Mouse (Mus musculus) intestine, embryonic 14.5 days (tissue): ENCODE measurements around the gene Tmem150b. TPM values are rescaled to one million over a fixed set of nuclear protein-coding genes. Genes with fewer than 3 reads are reported as not detected.
A peak's percentile ranks its signal among the peaks of the same experiment; 100 is the strongest.

Experiments
- ATAC-seq: fragments of 200-750 bp; cut with Nextera tagmentation; replicated peaks from 2 replicates; pipeline ENCODE4 v1.8.0; 2017; ENCODE audit warnings: low read depth, moderate number of reproducible peaks, moderate TSS enrichment, moderate library complexity; ENCODE audit not compliant: low FRiP score, low TSS enrichment
- DNase-seq: peaks from one replicate; pipeline ENCODE4 v3.0.0-alpha.2; 2018; ENCODE audit warnings: low spot score
- H3K27ac ChIP-seq: fragments of 300-500 bp; sonication (generic); 2 replicates; pipeline ENCODE4 v1.5.1; 2014; ENCODE audit warnings: low read depth, mild to moderate bottlenecking, control low read depth
- H3K27me3 ChIP-seq: fragments of 300-500 bp; sonication (generic); replicated peaks from 2 replicates; pipeline ENCODE4 v1.6.1; 2014; ENCODE audit warnings: low read length, control low read depth; ENCODE audit not compliant: control insufficient read depth, insufficient read depth
- H3K36me3 ChIP-seq: fragments of 300-500 bp; sonication (generic); 2 replicates; pipeline ENCODE4 v1.6.1; 2014; ENCODE audit warnings: low read length, control low read depth; ENCODE audit not compliant: control insufficient read depth, insufficient read depth
- H3K4me1 ChIP-seq: fragments of 300-500 bp; sonication (generic); replicated peaks from 2 replicates; pipeline ENCODE4 v1.6.1; 2014; ENCODE audit warnings: low read length, control low read depth, mixed read lengths; ENCODE audit not compliant: control insufficient read depth, insufficient read depth
- H3K4me2 ChIP-seq: fragments of 300-500 bp; sonication (generic); 2 replicates; pipeline ENCODE4 v1.6.1; 2014; ENCODE audit warnings: low read length
- H3K4me3 ChIP-seq: fragments of 300-500 bp; sonication (generic); 2 replicates; pipeline ENCODE4 v1.5.1; 2014; ENCODE audit warnings: low read depth, low read length, control low read depth, mixed read lengths
- H3K9ac ChIP-seq: fragments of 300-500 bp; sonication (generic); 2 replicates; pipeline ENCODE4 v1.6.1; 2014; ENCODE audit warnings: mild to moderate bottlenecking, low read length
- H3K9me3 ChIP-seq: fragments of 300-500 bp; sonication (generic); 2 replicates; pipeline ENCODE4 v1.6.1; 2016; ENCODE audit warnings: low read length, control low read depth; ENCODE audit not compliant: control insufficient read depth
- WGBS: fragments of 180-500 bp; shearing (Covaris S2); extraction: QIAGEN DNeasy Blood & Tissue Kit; methylation state at CpG from one replicate; pipeline ENCODE4 v1.1.7; 2014; 5-methylcytosine and 5-hydroxymethylcytosine counted together
- polyA plus RNA-seq: library from polyadenylated mRNA; unstranded; fragments of >200 nt; fragmentation: Nextera tagmentation; extraction: Ambion mirVana; gene quantifications from 2 replicates; pipeline ENCODE4 v1.2.1, GENCODE M21; 2014

Tmem150b gene
- polyA plus RNA-seq, 1 experiment from 2014 or later, result 0.66 TPM

GRCm38 (mm10) chr7:4712594-4712993, 12.5 kb downstream of the Tmem150b start:
- no peak for DNase-seq
- ATAC-seq, result no peak
- WGBS, result 88% methylated on average over 3 of the region's 3 CpGs
- no peak overlapping the region for H3K9ac ChIP-seq
- H3K27me3 ChIP-seq, result no peaks in the 10 kb centered on the region
- H3K9me3 ChIP-seq, result no peaks in the 10 kb centered on the region
- no peaks in the 10 kb centered on the region for H3K4me1 ChIP-seq
- peaks cover 85% of the 10 kb centered on the region for H3K36me3 ChIP-seq
- no peak overlapping the region for H3K4me2 ChIP-seq
- H3K27ac ChIP-seq, result no peak overlapping the region
- H3K4me3 ChIP-seq, result no peak overlapping the region

DNA sequence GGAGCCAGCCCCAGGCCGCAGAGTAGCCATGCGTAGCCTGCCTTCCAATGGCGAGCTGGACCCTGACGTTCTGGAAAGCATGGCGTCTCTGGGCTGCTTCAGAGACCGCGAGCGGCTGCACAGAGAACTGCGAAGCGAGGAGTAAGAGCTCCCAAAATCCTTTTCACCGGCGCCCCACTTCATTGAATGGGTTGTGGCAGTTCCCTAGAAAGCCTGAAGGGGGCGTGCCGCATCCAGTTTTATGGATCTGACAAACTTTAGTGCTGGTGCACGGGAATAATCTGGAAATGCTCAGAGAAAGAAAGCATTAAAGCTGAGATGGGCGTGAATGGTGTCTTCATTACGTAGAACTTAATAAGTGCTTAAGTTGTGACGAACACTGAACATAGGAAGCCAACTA, 20.0 kb downstream of the Tmem150b start:
- Histone ChIP-seq H3K9ac (no peak overlapping the region), H3K4me2 (no peak overlapping the region), H3K4me3 (no peak overlapping the region), H3K27me3 (no peaks in the 10 kb centered on the region), H3K27ac (no peak overlapping the region), H3K9me3 (no peaks in the 10 kb centered on the region), H3K4me1 (no peaks in the 10 kb centered on the region), H3K36me3 (peaks cover 79% of the 10 kb centered on the region)
- peak; percentile 73 for DNase-seq
- ATAC-seq, result no peak
- WGBS, result 51% methylated on average over 18 of the region's 18 CpGs

GRCm38 (mm10) chr7:4703195-4703594, 21.9 kb downstream of the Tmem150b start:
- no peak for DNase-seq
- H3K4me2 ChIP-seq, result no peak overlapping the region
- H3K27me3 ChIP-seq, result no peaks in the 10 kb centered on the region
- H3K27ac ChIP-seq, result no peak overlapping the region
- H3K4me1 ChIP-seq, result no peaks in the 10 kb centered on the region
- no peak overlapping the region for H3K4me3 ChIP-seq
- no peaks in the 10 kb centered on the region for H3K9me3 ChIP-seq
- no peak overlapping the region for H3K9ac ChIP-seq
- H3K36me3 ChIP-seq, result peaks cover 81% of the 10 kb centered on the region
- WGBS, result 93% methylated on average over 7 of the region's 7 CpGs
- no peak for ATAC-seq

- Histone ChIP-seq H3K36me3 (peaks cover 79% of the 10 kb centered on the region), H3K4me2 (no peak overlapping the region), H3K27ac (no peak overlapping the region), H3K4me1 (no peaks in the 10 kb centered on the region), H3K4me3 (no peak overlapping the region), H3K9me3 (no peaks in the 10 kb centered on the region), H3K27me3 (no peaks in the 10 kb centered on the region), H3K9ac (no peak overlapping the region)
- 54% methylated on average over 8 of the region's 8 CpGs for WGBS
- ATAC-seq (no peak), DNase-seq (no peak)
Measured at GRCm38 (mm10) chr7:4702334-4702733, 22.7 kb downstream of the Tmem150b start.

- WGBS, result 88% methylated on average over 6 of the region's 6 CpGs
- Histone ChIP-seq H3K4me3 (no peak overlapping the region), H3K27me3 (no peaks in the 10 kb centered on the region), H3K4me2 (no peak overlapping the region), H3K9me3 (no peaks in the 10 kb centered on the region), H3K9ac (no peak overlapping the region), H3K27ac (no peak overlapping the region), H3K4me1 (peaks cover 6% of the 10 kb centered on the region; the same call in 1 of the 2 replicates), H3K36me3 (peaks cover 47% of the 10 kb centered on the region)
- DNase-seq, result no peak
- no peak for ATAC-seq
Measured at GRCm38 (mm10) chr7:4693004-4693403, 32.0 kb downstream of the Tmem150b start.

DNA sequence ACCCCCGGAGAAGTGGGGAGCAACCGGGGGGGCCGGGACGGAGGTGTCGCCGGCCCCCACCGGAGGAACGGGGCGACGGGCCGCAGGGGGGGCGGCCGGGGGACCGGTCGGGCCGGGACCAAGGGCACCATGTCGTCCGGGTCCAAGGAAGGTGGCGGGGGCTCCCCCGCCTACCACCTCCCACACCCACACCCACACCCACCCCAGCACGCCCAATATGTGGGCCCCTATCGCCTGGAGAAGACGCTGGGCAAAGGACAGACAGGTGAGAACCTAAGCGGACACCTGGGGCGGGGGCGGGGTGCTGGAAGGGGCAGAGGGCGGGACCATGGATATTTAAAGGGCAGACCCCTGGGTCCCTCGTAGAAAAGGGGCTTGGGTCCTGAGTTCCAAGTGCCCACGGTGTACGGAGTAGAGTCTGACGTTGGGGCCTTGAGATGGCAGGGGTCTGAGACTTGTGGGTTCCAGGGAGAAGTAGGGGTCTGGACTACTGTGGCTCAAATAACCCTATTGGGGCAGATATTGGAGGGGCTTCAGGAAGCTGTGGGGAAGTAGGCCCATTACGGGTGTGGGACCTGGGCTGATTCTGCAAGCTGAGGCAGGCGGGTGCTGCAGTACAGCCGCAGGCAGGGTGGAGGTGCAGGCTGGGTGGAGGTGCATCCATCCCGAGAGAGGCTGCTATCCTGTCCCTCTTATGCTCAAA, 33.9 kb downstream of the Tmem150b start:
- H3K4me2 ChIP-seq, result peak overlapping the region; percentile 83
- DNase-seq (peak; percentile 66), ATAC-seq (peak; percentile 78)
- H3K36me3 ChIP-seq, result peaks cover 33% of the 10 kb centered on the region
- H3K4me1 ChIP-seq, result peaks cover 6% of the 10 kb centered on the region; the same call in 1 of the 2 replicates
- H3K27me3 ChIP-seq, result no peaks in the 10 kb centered on the region
- H3K9ac ChIP-seq, result peak overlapping the region; percentile 97
- H3K4me3 ChIP-seq, result peak overlapping the region; percentile 75
- WGBS, result 6% methylated on average over 22 of the region's 35 CpGs
- peak overlapping the region; percentile 90 for H3K27ac ChIP-seq
- H3K9me3 ChIP-seq, result no peaks in the 10 kb centered on the region

GRCm38 (mm10) chr7:4690387-4690786, 34.7 kb downstream of the Tmem150b start, which contains the start of gene Brsk1:
Gene Brsk1, plus strand, starts transcription at chr7:4690604.
- Histone ChIP-seq H3K36me3 (peaks cover 26% of the 10 kb centered on the region), H3K27ac (peak within 1 kb of the TSS; percentile 90), H3K4me3 (peak within 1 kb of the TSS; percentile 75), H3K4me1 (peaks cover 6% of the 10 kb centered on the region; the same call in 1 of the 2 replicates), H3K9ac (peak within 1 kb of the TSS; percentile 97), H3K9me3 (no peaks in the 10 kb centered on the region), H3K27me3 (no peaks in the 10 kb centered on the region), H3K4me2 (peak within 1 kb of the TSS; percentile 83)
- DNase-seq (peak; percentile 96), ATAC-seq (peak; percentile 69)
- 0% methylated on average over 11 of the region's 18 CpGs for WGBS

DNA sequence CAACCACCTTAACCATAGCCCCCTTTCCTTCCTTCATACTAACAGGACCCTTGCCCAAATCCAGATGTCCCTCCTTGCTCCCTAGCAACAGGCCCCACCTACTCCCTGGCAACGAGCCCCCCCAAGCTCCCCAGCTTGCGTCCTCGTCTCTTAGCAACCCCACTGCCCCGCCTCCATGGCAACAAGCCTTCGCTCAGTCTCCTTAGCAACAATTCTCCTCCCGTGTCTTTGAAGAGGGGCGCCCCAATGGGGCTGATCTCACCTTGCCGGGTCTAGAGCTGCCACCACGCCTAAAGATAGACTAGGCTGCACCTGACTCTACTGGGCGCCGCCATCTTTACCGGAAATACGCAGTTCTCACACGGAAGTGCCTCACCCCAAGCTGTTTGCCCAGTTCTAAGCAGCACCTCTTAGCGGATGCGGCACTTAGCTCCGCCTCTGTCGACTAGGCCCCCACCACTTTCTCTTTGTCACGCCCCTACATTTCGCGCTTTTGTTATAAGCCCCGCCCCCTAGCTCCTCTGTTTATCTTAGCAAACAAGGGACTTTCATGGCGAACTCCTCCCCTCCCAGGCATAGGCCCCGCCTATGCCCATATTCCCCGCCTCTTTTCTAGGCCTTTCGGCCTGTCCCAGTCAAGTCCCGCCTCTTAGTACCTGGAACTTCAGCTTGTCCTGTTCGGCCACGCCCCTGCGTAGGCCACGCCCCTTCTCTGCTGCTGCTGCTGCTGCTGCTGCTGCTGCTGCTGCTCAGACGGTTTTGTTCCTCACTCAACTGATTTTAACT, 40.2 kb downstream of the Tmem150b start, which contains the start of gene Hspbp1:
TSS of gene Hspbp1 (minus strand) at position 437 of the 786 bp plus-strand sequence.
- ATAC-seq (peak; percentile 99), DNase-seq (peak; percentile 96)
- Histone ChIP-seq H3K9me3 (no peaks in the 10 kb centered on the region), H3K4me2 (peak within 1 kb of the TSS; percentile 96), H3K27me3 (no peaks in the 10 kb centered on the region), H3K4me3 (peak within 1 kb of the TSS; percentile 82), H3K9ac (peak within 1 kb of the TSS; percentile 41), H3K27ac (peak within 1 kb of the TSS; percentile 36), H3K36me3 (peaks cover 20% of the 10 kb centered on the region), H3K4me1 (peaks cover 7% of the 10 kb centered on the region; the same call in 1 of the 2 replicates)
- WGBS, result under 1% methylated on average over 32 of the region's 32 CpGs
